Mouse (Mus musculus): ENCODE results near the gene Simc1. TPM values are rescaled to one million over a fixed set of nuclear protein-coding genes. Genes with fewer than 3 reads are reported as not detected.

The Simc1 gene
- polyA plus RNA-seq (2016; fragmentation: Nextera tagmentation; extraction: Ambion mirVana), result 18.4 and 19.6 TPM in 2 replicates

DNA sequence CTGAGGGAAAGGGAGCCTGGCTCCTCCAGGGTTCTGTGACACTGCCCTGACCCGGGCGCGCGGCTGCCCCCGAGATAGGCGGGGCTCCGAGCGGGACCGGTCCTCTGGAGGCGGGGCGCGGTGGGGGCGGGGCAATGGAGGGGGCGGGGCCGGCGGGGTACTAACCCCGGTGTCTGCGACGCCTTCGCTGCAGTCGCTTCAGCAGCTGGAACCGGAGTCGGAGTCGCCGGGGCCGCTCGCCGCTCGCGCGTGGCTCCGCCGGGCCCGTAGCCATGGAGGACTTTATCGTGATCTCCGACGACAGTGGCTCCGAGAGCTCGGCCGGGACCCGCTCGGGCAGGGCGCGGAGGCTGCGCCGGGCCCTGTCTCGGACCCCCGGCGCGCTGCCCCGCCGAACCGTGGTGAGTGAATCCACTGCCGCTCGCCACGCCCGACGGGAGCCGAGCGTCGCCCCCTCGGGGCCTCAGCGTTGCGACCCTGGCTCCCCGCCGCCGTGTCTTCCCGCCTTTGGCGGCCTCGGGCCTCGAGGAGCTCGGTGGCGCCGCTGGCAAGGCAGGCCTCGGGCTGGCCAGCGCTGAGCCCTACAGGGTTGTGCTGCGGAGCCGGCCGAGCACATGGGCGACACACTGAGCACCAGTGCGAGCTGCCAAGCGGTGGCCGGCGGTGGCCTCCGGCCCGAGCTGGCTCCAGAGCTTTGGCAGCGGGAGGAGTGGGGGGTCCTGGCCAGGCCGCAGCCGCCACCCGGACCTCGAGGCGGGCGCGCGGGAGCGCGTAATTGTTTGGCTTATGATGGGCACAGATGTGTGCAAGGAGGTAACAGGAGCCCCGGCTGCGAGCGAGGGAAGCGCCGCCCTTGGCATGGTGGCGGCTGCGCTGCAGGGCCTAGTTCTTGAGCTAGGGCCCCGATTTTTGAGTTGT lies at the start of gene Simc1:
Gene Simc1, plus strand, starts transcription at position 176 of the 918 bp plus-strand sequence.
- no peaks in the 10 kb centered on the region for H3K9me3 ChIP-seq (replicated peaks)
- no peaks in the 10 kb centered on the region for H3K36me3 ChIP-seq
- peak within 1 kb of the TSS; percentile 70 for H3K27ac ChIP-seq
- peaks cover 11% of the 10 kb centered on the region for H3K4me1 ChIP-seq
- H3K27me3 ChIP-seq, result peaks cover 3% of the 10 kb centered on the region; the same call in 1 of the 2 replicates
- H3K9ac ChIP-seq, result peak within 1 kb of the TSS; percentile 84
- peak within 1 kb of the TSS; percentile 59 for H3K4me3 ChIP-seq
- WGBS, result under 1% methylated on average over 103 of the region's 105 CpGs
- peak within 1 kb of the TSS; percentile 60 for H3K4me2 ChIP-seq (replicated peaks)
- peak; percentile 93 for ATAC-seq (ENCODE audit: low FRiP score)

- Histone ChIP-seq H3K9me3 (replicated peaks) (no peaks in the 10 kb centered on the region), H3K4me3 (no peak overlapping the region), H3K27me3 (no peaks in the 10 kb centered on the region), H3K9ac (no peak overlapping the region), H3K4me1 (no peaks in the 10 kb centered on the region), H3K36me3 (peaks cover 74% of the 10 kb centered on the region), H3K27ac (no peak overlapping the region), H3K4me2 (replicated peaks) (no peak overlapping the region)
- no peak for ATAC-seq (ENCODE audit: low FRiP score)
- 79% methylated on average over 2 of the region's 2 CpGs for WGBS
Observed at GRCm38 (mm10) chr13:54457062-54457461, 46.5 kb upstream of the Simc1 start.

DNA sequence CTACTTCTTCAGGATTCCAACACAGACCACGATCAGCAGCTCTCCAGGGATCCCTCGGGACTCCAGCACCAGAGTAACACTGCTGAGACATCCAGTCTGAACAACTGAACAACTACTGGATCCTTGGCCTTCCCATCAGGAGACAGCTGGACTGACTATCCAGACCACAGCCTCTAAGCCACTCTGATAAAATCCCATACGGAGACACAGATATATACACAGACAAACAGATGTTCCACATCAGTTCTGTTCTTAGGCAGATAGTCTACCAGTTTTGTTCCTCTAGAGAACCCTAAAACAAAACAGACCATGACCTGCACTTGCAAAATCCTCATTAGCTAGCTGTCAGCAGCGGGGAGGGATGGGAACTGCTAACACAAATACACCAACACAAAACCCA lies 44.3 kb upstream of the Simc1 start:
- 89% methylated on average over 4 of the region's 4 CpGs for WGBS
- H3K4me2 ChIP-seq (replicated peaks), result no peak overlapping the region
- H3K9me3 ChIP-seq (replicated peaks), result peaks cover 2% of the 10 kb centered on the region; the same call in 1 of the 2 replicates
- H3K9ac ChIP-seq, result no peak overlapping the region
- no peaks in the 10 kb centered on the region for H3K4me1 ChIP-seq
- H3K27me3 ChIP-seq, result no peaks in the 10 kb centered on the region
- ATAC-seq (ENCODE audit: low FRiP score), result no peak
- H3K4me3 ChIP-seq, result no peak overlapping the region
- no peak overlapping the region for H3K27ac ChIP-seq
- H3K36me3 ChIP-seq, result peaks cover 93% of the 10 kb centered on the region

GRCm38 (mm10) chr13:54468098-54469011 lies 35.2 kb upstream of the Simc1 start, which contains the start of gene Thoc3:
Thoc3 (minus strand) TSS chr13:54468849.
- H3K4me1 ChIP-seq, result peaks cover 11% of the 10 kb centered on the region
- H3K4me2 ChIP-seq (replicated peaks), result peak within 1 kb of the TSS; percentile 92
- ATAC-seq (ENCODE audit: low FRiP score), result peak; percentile 97
- H3K36me3 ChIP-seq, result peaks cover 40% of the 10 kb centered on the region
- no peak within 1 kb of the TSS for H3K27ac ChIP-seq
- peak within 1 kb of the TSS; percentile 72 for H3K9ac ChIP-seq
- H3K4me3 ChIP-seq, result peak within 1 kb of the TSS; percentile 81
- H3K27me3 ChIP-seq, result no peaks in the 10 kb centered on the region
- WGBS, result under 1% methylated on average over 66 of the region's 67 CpGs
- H3K9me3 ChIP-seq (replicated peaks), result peaks cover 8% of the 10 kb centered on the region; the same call in 1 of the 2 replicates

DNA sequence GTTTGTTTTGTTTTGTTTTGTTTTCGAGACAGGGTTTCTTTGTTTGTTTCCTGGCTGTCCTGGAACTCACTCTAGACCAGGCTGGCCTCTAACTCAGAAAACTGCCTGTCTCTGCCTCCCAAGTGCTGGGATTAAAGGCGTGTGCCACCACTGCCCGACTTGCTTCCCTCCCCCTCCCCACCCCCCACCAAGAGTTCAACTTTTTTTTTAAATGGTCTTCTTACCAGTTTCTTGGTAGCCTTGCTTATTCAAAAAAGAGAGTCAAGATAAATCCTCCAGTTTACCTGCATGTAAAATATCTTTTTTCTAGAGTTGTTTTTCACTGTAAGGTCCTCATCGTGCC lies 34.6 kb upstream of the Simc1 start:
- H3K27me3 ChIP-seq, result no peaks in the 10 kb centered on the region
- peak overlapping the region; percentile 81 for H3K4me3 ChIP-seq
- peaks cover 8% of the 10 kb centered on the region; the same call in 1 of the 2 replicates for H3K9me3 ChIP-seq (replicated peaks)
- peak overlapping the region; percentile 92 for H3K4me2 ChIP-seq (replicated peaks)
- peaks cover 11% of the 10 kb centered on the region for H3K4me1 ChIP-seq
- 18% methylated on average over 4 of the region's 4 CpGs for whole genome bisulfite sequencing
- peaks cover 33% of the 10 kb centered on the region for H3K36me3 ChIP-seq
- H3K27ac ChIP-seq, result no peak overlapping the region
- no peak overlapping the region for H3K9ac ChIP-seq
- ATAC-seq (ENCODE audit: low FRiP score), result peak; percentile 76

DNA sequence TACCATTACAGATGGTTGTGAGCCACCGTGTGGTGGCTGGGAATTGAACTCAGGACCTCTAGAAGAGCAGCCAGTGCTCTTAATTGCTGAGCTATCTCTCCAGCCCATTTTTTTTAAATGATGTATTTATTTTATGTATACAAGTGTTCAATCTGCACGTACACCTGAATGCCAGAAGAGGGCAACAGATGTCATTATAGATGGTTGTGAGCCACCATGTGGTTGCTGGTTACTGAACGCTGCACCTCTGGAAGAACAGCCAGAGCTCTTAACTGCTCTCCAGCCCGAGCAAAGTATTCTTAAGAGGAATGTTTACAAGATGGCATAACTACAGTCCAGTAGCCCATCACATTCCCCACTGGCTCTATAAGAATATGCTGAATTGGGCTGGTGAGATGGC lies 31.6 kb upstream of the Simc1 start:
- Histone ChIP-seq H3K4me2 (replicated peaks) (no peak overlapping the region), H3K36me3 (peaks cover 4% of the 10 kb centered on the region; the same call in 1 of the 2 replicates), H3K9me3 (replicated peaks) (no peaks in the 10 kb centered on the region), H3K4me1 (peaks cover 11% of the 10 kb centered on the region), H3K27me3 (no peaks in the 10 kb centered on the region), H3K4me3 (no peak overlapping the region), H3K9ac (no peak overlapping the region), H3K27ac (no peak overlapping the region)
- 89% methylated on average over 4 of the region's 4 CpGs for WGBS
- no peak for ATAC-seq (ENCODE audit: low FRiP score)

- Histone ChIP-seq H3K36me3 (no peaks in the 10 kb centered on the region), H3K27ac (no peak overlapping the region), H3K27me3 (no peaks in the 10 kb centered on the region), H3K4me2 (replicated peaks) (no peak overlapping the region), H3K9me3 (replicated peaks) (no peaks in the 10 kb centered on the region), H3K4me1 (no peaks in the 10 kb centered on the region), H3K4me3 (no peak overlapping the region), H3K9ac (no peak overlapping the region)
- 74% methylated on average over 2 of the region's 2 CpGs for whole genome bisulfite sequencing
- no peak for ATAC-seq (ENCODE audit: low FRiP score)
Observed at GRCm38 (mm10) chr13:54474996-54475395, 28.6 kb upstream of the Simc1 start.

GRCm38 (mm10) chr13:54475702-54476101 lies 27.9 kb upstream of the Simc1 start:
- no peak for ATAC-seq (ENCODE audit: low FRiP score)
- Histone ChIP-seq H3K9me3 (replicated peaks) (no peaks in the 10 kb centered on the region), H3K27me3 (no peaks in the 10 kb centered on the region)

GRCm38 (mm10) chr13:54479286-54479685 lies 24.3 kb upstream of the Simc1 start:
- no peak overlapping the region for H3K4me2 ChIP-seq (replicated peaks)
- no peaks in the 10 kb centered on the region for H3K27me3 ChIP-seq
- H3K9me3 ChIP-seq (replicated peaks), result no peaks in the 10 kb centered on the region
- H3K9ac ChIP-seq, result no peak overlapping the region
- ATAC-seq (ENCODE audit: low FRiP score), result no peak
- no peak overlapping the region for H3K4me3 ChIP-seq
- 70% methylated on average over 3 of the region's 3 CpGs for WGBS
- H3K4me1 ChIP-seq, result no peaks in the 10 kb centered on the region
- no peaks in the 10 kb centered on the region for H3K36me3 ChIP-seq
- H3K27ac ChIP-seq, result no peak overlapping the region

More at GRCm38 (mm10) chr13:54475702-54476101, 27.9 kb upstream of the Simc1 start:
- H3K27ac ChIP-seq, result no peak overlapping the region
- H3K4me1 ChIP-seq, result no peaks in the 10 kb centered on the region
- H3K9ac ChIP-seq, result no peak overlapping the region
- H3K4me2 ChIP-seq (replicated peaks), result no peak overlapping the region
- no peak overlapping the region for H3K4me3 ChIP-seq
- H3K36me3 ChIP-seq, result no peaks in the 10 kb centered on the region
- WGBS, result 84% methylated on average over 5 of the region's 5 CpGs

DNA sequence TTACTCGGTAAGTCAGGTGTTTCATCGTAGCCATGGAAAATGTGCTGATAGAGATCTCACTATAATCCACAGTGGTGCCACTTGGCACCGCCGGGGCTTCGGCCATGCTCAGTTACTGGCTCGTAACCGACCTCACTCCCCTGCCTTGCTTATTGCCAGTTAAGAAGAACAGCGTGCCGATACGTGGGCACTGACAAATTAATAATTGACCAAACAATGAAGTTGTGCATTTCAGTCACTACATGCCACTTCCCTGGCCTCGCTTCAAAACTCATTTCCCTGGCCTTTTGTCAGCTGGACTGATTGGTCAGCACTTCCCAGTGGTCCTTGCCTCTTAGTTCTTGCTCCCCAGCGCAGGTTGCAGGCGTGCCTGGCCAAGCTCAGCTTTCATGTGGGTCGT lies 22.1 kb upstream of the Simc1 start:
- 83% methylated on average over 14 of the region's 14 CpGs for WGBS
- H3K9me3 ChIP-seq (replicated peaks), result no peaks in the 10 kb centered on the region
- ATAC-seq (ENCODE audit: low FRiP score), result no peak
- no peak overlapping the region for H3K4me3 ChIP-seq
- no peaks in the 10 kb centered on the region for H3K36me3 ChIP-seq
- no peak overlapping the region for H3K9ac ChIP-seq
- no peak overlapping the region for H3K27ac ChIP-seq
- H3K4me2 ChIP-seq (replicated peaks), result no peak overlapping the region
- H3K27me3 ChIP-seq, result no peaks in the 10 kb centered on the region
- H3K4me1 ChIP-seq, result no peaks in the 10 kb centered on the region

DNA sequence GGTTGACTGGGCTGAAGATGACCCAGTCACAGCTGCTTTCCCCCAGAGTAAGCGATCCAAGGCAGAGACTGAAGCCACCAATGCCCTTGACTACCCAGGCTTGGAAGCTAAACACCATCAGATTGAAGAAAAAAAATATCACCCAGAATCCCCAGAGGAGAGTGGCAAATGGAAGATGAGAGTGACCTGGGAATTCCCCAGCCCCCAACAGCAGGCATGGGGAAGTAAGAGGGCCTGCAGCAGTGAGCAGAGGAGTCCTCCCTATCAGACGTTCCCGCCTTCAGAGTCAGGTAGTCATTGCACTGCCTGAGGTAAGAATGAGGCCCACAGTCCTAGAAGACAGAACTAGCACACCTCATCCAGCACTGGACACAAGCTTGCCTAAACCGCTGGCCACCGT lies 13.2 kb upstream of the Simc1 start:
- Histone ChIP-seq H3K9me3 (replicated peaks) (no peaks in the 10 kb centered on the region), H3K27me3 (no peaks in the 10 kb centered on the region), H3K9ac (no peak overlapping the region), H3K36me3 (no peaks in the 10 kb centered on the region), H3K4me1 (no peaks in the 10 kb centered on the region), H3K4me3 (no peak overlapping the region), H3K27ac (no peak overlapping the region), H3K4me2 (replicated peaks) (no peak overlapping the region)
- WGBS, result 79% methylated on average over 5 of the region's 5 CpGs
- ATAC-seq (ENCODE audit: low FRiP score), result no peak

- H3K4me3 ChIP-seq, result no peak overlapping the region
- H3K4me1 ChIP-seq, result no peaks in the 10 kb centered on the region
- no peaks in the 10 kb centered on the region for H3K9me3 ChIP-seq (replicated peaks)
- no peak for ATAC-seq (ENCODE audit: low FRiP score)
- H3K27me3 ChIP-seq, result no peaks in the 10 kb centered on the region
- no peak overlapping the region for H3K4me2 ChIP-seq (replicated peaks)
- 80% methylated on average over 6 of the region's 6 CpGs for WGBS
- H3K9ac ChIP-seq, result no peak overlapping the region
- no peak overlapping the region for H3K27ac ChIP-seq
- H3K36me3 ChIP-seq, result no peaks in the 10 kb centered on the region
Observed at GRCm38 (mm10) chr13:54491381-54491780, 12.2 kb upstream of the Simc1 start.
